Mouse (Mus musculus) testis, adult 2 months (tissue): ENCODE results near the gene Olfr1419.

Source experiments
- CTCF ChIP-seq: fragments of 200-500 bp; IDR thresholded peaks from 2 replicates; pipeline ENCODE4 v1.5.1; 2012; ENCODE audit warnings: low read depth, mild to moderate bottlenecking, inconsistent platforms, low read length, moderate library complexity; ENCODE audit not compliant: control insufficient read depth, insufficient read depth, insufficient replicate concordance
- POLR2A ChIP-seq: fragments of 200-500 bp; IDR thresholded peaks from 2 replicates; pipeline ENCODE4 v1.6.1; 2012; ENCODE audit warnings: low read depth, mild to moderate bottlenecking, inconsistent platforms, low read length, moderate library complexity; ENCODE audit not compliant: control insufficient read depth

DNA sequence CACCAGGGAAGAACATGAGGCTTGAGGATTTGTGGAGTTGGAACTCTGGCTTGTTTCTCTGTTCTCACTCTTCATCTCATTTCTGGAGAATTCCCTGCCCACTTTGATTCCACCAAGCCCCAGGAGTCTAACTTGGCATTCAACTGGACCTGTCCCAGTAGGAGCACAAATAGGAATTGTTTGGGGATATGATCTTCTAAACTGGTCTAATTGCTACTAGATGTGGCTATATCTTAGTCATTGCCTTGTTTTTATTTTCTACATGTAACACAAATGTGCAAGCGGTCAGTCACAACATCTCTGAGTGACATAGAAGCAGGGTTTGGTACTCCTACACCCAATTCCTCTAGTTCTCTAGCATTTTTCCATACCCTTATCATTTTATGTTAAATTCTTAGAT is 13.9 kb downstream of the Olfr1419 start, which contains the start of gene Olfr1418:
- TF ChIP-seq CTCF (no peak), POLR2A (no peak)
